Mouse (Mus musculus) megakaryocyte, embryonic 14.5 days (primary cell): ENCODE measurements around the gene Gnat1. TPM values are rescaled to one million over a fixed set of nuclear protein-coding genes. Genes with fewer than 3 reads are reported as not detected.

Experiments
- H3K27me3 ChIP-seq: replicated peaks from 2 replicates; pipeline ENCODE3; 2012; ENCODE audit warnings: inconsistent platforms
- H3K36me3 ChIP-seq: replicated peaks from 2 replicates; pipeline ENCODE3; 2012; ENCODE audit warnings: low read length, inconsistent platforms, mixed read lengths
- H3K4me1 ChIP-seq: 2 replicates; pipeline ENCODE4 v1.6.1; 2012; ENCODE audit warnings: inconsistent platforms
- H3K4me3 ChIP-seq: replicated peaks from 2 replicates; pipeline ENCODE3; 2012; ENCODE audit warnings: moderate library complexity, mild to moderate bottlenecking, inconsistent platforms
- H3K9me3 ChIP-seq: 2 replicates; pipeline ENCODE4 v1.6.1; 2012; ENCODE audit warnings: inconsistent platforms
- FLI1 ChIP-seq: IDR thresholded peaks from 2 replicates; pipeline ENCODE4 v1.6.1; 2012; ENCODE audit warnings: low read length, inconsistent platforms, mixed read lengths
- GATA1 ChIP-seq: IDR thresholded peaks from 3 replicates; pipeline ENCODE4 v1.6.1; 2012; ENCODE audit warnings: mixed read lengths, low read length, inconsistent platforms, borderline replicate concordance
- polyA plus RNA-seq: library from polyadenylated mRNA; stranded (reverse); fragments of >175 nt; gene quantifications from 2 replicates; pipeline ENCODE4 v1.2.3, GENCODE M21; 2012; ENCODE audit warnings: low replicate concordance; ENCODE audit not compliant: insufficient read depth

Gnat1 gene
- polyA plus RNA-seq, 1 experiment, result not detected

GRCm38 (mm10) chr9:107629901-107630425 lies 49.5 kb downstream of the Gnat1 start:
- H3K4me1 ChIP-seq, result peaks cover 82% of the 10 kb centered on the region
- H3K9me3 ChIP-seq, result no peaks in the 10 kb centered on the region
- H3K4me3 ChIP-seq, result peak overlapping the region; percentile 86
- TF ChIP-seq GATA1 (no peak), FLI1 (no peak)
- H3K36me3 ChIP-seq, result peaks cover 76% of the 10 kb centered on the region
- H3K27me3 ChIP-seq, result no peaks in the 10 kb centered on the region

GRCm38 (mm10) chr9:107629411-107629730 lies 50.1 kb downstream of the Gnat1 start:
- TF ChIP-seq FLI1 (no peak), GATA1 (no peak)
- peak overlapping the region; percentile 86 for H3K4me3 ChIP-seq
- H3K4me1 ChIP-seq, result peaks cover 88% of the 10 kb centered on the region
- no peaks in the 10 kb centered on the region for H3K27me3 ChIP-seq
- no peaks in the 10 kb centered on the region for H3K9me3 ChIP-seq
- H3K36me3 ChIP-seq, result peaks cover 82% of the 10 kb centered on the region

GRCm38 (mm10) chr9:107628721-107629410 lies 50.6 kb downstream of the Gnat1 start:
- peaks cover 93% of the 10 kb centered on the region for H3K4me1 ChIP-seq
- peak overlapping the region; percentile 86 for H3K4me3 ChIP-seq
- H3K9me3 ChIP-seq, result no peaks in the 10 kb centered on the region
- peaks cover 87% of the 10 kb centered on the region for H3K36me3 ChIP-seq
- TF ChIP-seq FLI1 (no peak), GATA1 (no peak)
- no peaks in the 10 kb centered on the region for H3K27me3 ChIP-seq

GRCm38 (mm10) chr9:107627387-107628255 lies 51.9 kb downstream of the Gnat1 start:
- no peaks in the 10 kb centered on the region for H3K27me3 ChIP-seq
- H3K36me3 ChIP-seq, result peaks cover 96% of the 10 kb centered on the region
- H3K4me3 ChIP-seq, result peak overlapping the region; percentile 84
- H3K4me1 ChIP-seq, result peaks cover 100% of the 10 kb centered on the region
- TF ChIP-seq GATA1, result no peak
- TF ChIP-seq FLI1, result no peak
- H3K9me3 ChIP-seq, result no peaks in the 10 kb centered on the region

- no peaks in the 10 kb centered on the region for H3K9me3 ChIP-seq
- H3K36me3 ChIP-seq, result peaks cover 96% of the 10 kb centered on the region
- H3K4me3 ChIP-seq, result peak overlapping the region; percentile 75
- peaks cover 97% of the 10 kb centered on the region for H3K4me1 ChIP-seq
- H3K27me3 ChIP-seq, result no peaks in the 10 kb centered on the region
- no peak for TF ChIP-seq FLI1
- no peak for TF ChIP-seq GATA1
Observed at GRCm38 (mm10) chr9:107626844-107627277, 52.7 kb downstream of the Gnat1 start.

- Histone ChIP-seq H3K36me3 (peaks cover 94% of the 10 kb centered on the region), H3K27me3 (no peaks in the 10 kb centered on the region), H3K9me3 (no peaks in the 10 kb centered on the region), H3K4me3 (peak overlapping the region; percentile 75), H3K4me1 (peaks cover 92% of the 10 kb centered on the region)
- TF ChIP-seq FLI1, result no peak
- no peak for TF ChIP-seq GATA1
Observed at GRCm38 (mm10) chr9:107626158-107626843, 53.2 kb downstream of the Gnat1 start.

- Histone ChIP-seq H3K36me3 (peaks cover 94% of the 10 kb centered on the region), H3K9me3 (no peaks in the 10 kb centered on the region), H3K4me3 (peak overlapping the region; percentile 82), H3K4me1 (peaks cover 87% of the 10 kb centered on the region), H3K27me3 (no peaks in the 10 kb centered on the region)
- TF ChIP-seq FLI1 (no peak), GATA1 (no peak)
Observed at GRCm38 (mm10) chr9:107625351-107626128, 54.0 kb downstream of the Gnat1 start.

- Histone ChIP-seq H3K9me3 (no peaks in the 10 kb centered on the region), H3K4me1 (peaks cover 85% of the 10 kb centered on the region), H3K27me3 (no peaks in the 10 kb centered on the region), H3K4me3 (peak overlapping the region; percentile 82), H3K36me3 (peaks cover 95% of the 10 kb centered on the region)
- TF ChIP-seq GATA1, result no peak
- no peak for TF ChIP-seq FLI1
Observed at GRCm38 (mm10) chr9:107624951-107625350, 54.6 kb downstream of the Gnat1 start.

GRCm38 (mm10) chr9:107624539-107624938 lies 55.0 kb downstream of the Gnat1 start:
- H3K4me3 ChIP-seq, result peak overlapping the region; percentile 82
- peaks cover 95% of the 10 kb centered on the region for H3K36me3 ChIP-seq
- peaks cover 85% of the 10 kb centered on the region for H3K4me1 ChIP-seq
- H3K27me3 ChIP-seq, result no peaks in the 10 kb centered on the region
- no peaks in the 10 kb centered on the region for H3K9me3 ChIP-seq
- TF ChIP-seq FLI1, result no peak
- no peak for TF ChIP-seq GATA1

Other genes starting within 250 kb of the Gnat1 start
- gene Tmem115, start 145.8 kb downstream of the Gnat1 start, polyA plus RNA-seq, result 12.0 and 24.4 TPM in 2 replicates
- gene Cyb561d2, start 137.5 kb downstream of the Gnat1 start, polyA plus RNA-seq, result 4.2 and 18.5 TPM in 2 replicates
- 0.37 TPM in 1 of 2 replicates, not detected in the other for gene Nprl2, start 137.5 kb downstream of the Gnat1 start, polyA plus RNA-seq
- 0.68 TPM in 1 of 2 replicates, not detected in the other for gene Zmynd10, start 132.4 kb downstream of the Gnat1 start, polyA plus RNA-seq
- gene Rassf1, start 128.2 kb downstream of the Gnat1 start, polyA plus RNA-seq, result 10.3 and 12.6 TPM in 2 replicates
- gene Tusc2, start 116.5 kb downstream of the Gnat1 start, polyA plus RNA-seq, result 23.3 and 103 TPM in 2 replicates
- gene Hyal2, start 111.8 kb downstream of the Gnat1 start, polyA plus RNA-seq, result 10.8 and 11.8 TPM in 2 replicates
- gene Hyal1, start 102.8 kb downstream of the Gnat1 start, polyA plus RNA-seq, result 1.6 and 2.6 TPM in 2 replicates
- 63.3 and 72.4 TPM in 2 replicates for gene Naa80, start 100.8 kb downstream of the Gnat1 start, polyA plus RNA-seq
- 0.31 TPM in 1 of 2 replicates, not detected in the other for gene Hyal3, start 98.9 kb downstream of the Gnat1 start, polyA plus RNA-seq
- 32.1 and 34.9 TPM in 2 replicates for gene Ifrd2, start 92.1 kb downstream of the Gnat1 start, polyA plus RNA-seq
- not detected in 2 replicates for gene Sema3b, start 70.5 kb downstream of the Gnat1 start, polyA plus RNA-seq
- gene Gnai2, start 44.3 kb downstream of the Gnat1 start, polyA plus RNA-seq, result 1,319 and 1,886 TPM in 2 replicates
- gene Slc38a3, start 10.2 kb downstream of the Gnat1 start, polyA plus RNA-seq, result not detected in 2 replicates
- gene Sema3f, start 30.8 kb upstream of the Gnat1 start, polyA plus RNA-seq, result not detected in 2 replicates
- gene Rbm5, start 91.3 kb upstream of the Gnat1 start, polyA plus RNA-seq, result 3.9 and 7.6 TPM in 2 replicates
- 12.7 and 14.7 TPM in 2 replicates for gene Rbm6, start 193.5 kb upstream of the Gnat1 start, polyA plus RNA-seq
- 19.6 and 23.6 TPM in 2 replicates for gene Mon1a, start 208.4 kb upstream of the Gnat1 start, polyA plus RNA-seq
- gene Mst1r, start 227.2 kb upstream of the Gnat1 start, polyA plus RNA-seq, result 0.23 TPM in 1 of 2 replicates, not detected in the other
- gene Actl11, start 248.8 kb upstream of the Gnat1 start, polyA plus RNA-seq, result not detected in 2 replicates